Mouse (Mus musculus) cerebellum, postnatal 10 days (tissue): ENCODE results near the gene Gad1.

Experiments
- DNase-seq, 2 experiments: peaks; one replicate each; pipeline ENCODE4 v3.0.0; 2021; ENCODE audit warnings: mixed read lengths in 2 of 2

The Gad1 gene

DNA sequence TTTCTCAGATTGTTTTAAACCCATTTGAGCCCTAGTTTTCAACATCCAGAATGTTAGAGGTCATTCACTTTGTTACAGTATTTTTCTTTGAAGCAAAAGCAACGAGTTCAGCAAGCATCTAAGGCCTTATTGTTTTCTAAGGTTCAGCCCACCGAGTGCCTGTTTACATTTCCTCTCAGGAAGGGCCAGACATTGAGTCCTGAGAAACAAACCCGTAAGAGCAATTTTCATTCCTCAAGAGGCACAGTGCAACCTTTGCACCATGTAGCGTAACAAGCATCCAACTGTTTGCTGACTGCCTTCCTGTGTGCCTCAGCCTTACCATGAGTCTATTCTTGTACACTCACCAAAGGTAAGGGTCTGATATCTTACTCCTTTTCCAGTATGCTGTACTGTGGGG, at the start of gene Gad1:
Gene Gad1, plus strand, starts transcription at position 301 of the 400 bp plus-strand sequence.
- DNase-seq, result no peak

DNA sequence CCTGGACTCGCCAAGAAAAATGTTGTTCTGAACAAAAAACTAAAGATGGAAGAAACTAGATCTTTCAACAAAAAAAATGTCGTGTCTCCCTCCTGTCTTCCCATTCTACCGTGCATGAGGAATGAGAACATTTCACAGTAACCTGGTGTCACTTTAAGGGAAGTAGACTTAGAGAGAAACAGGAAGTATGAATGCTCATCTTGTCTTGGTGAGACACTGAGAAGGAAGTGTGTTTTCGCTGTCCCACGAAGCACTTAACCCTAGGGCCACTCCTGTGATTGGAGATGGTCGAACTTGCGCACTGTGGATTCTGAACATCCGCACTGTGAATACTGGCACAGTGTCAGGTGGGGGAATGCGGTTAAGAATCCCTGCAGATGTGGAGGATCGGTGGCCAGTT, 49.4 kb upstream of the Gad1 start:
- DNase-seq, result no peak

DNA sequence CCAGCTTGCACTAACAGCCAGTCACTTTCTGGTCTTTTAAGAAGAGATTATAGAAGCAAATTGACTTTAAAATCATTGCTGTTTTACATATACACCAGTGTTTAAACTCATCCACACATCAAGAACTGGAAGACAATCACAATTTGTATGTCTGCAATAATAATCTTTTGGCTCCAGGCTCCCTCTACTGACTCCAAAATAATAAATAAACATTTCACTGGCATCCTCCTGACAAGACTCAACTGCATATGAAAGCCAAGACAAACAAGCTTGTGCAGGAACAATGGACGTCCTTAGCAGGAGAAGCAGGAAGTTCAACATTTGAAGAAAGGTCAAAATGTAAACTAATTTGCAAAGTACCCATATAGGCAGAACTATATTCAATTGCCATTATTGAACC, 47.6 kb upstream of the Gad1 start:
- DNase-seq, result no peak

GRCm38 (mm10) chr2:70505896-70506295, 47.0 kb upstream of the Gad1 start:
- DNase-seq, result no peak

DNA sequence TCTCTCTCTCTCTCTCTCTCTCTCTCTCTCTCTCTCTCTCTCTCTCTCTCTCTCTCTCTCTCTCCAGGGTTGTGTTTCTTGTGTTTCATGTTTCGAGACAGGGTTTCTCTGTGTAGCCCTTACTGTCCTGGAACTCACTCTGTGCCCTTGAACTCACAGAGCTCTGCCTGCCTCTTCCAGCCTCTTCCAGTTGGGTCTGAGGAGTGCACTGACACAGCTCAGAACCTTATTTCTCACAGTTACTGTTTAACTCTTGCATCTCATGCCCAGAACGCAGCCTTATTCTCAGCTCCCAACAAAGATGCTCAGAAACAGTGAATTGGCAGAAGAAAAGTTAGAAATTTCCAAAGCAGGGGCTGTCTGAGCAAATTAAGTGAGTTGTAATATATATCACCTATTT, 46.5 kb upstream of the Gad1 start:
- no peak for DNase-seq

DNA sequence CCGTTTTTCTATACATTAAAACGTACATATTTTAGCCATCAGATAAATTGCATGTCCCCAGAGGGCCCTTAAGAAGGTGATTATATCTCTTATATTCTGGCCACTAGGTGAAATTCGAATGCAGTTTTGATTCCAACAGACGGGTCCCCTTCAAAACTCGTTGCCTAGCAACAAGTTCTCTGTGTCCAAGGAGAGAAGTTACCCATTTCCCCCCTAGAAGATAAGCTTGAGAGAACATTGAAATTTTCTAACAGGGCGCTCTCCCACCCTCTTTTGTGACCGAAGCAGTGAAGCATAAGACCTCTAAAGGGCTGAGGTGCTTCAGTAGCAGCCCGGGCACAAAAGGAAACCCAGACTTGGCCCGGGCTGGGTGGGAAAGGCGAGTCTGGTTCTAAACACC, 44.4 kb upstream of the Gad1 start, which contains the start of gene Erich2:
Gene Erich2, plus strand, starts transcription at position 324 of the 400 bp plus-strand sequence.
- no peak for DNase-seq

DNA sequence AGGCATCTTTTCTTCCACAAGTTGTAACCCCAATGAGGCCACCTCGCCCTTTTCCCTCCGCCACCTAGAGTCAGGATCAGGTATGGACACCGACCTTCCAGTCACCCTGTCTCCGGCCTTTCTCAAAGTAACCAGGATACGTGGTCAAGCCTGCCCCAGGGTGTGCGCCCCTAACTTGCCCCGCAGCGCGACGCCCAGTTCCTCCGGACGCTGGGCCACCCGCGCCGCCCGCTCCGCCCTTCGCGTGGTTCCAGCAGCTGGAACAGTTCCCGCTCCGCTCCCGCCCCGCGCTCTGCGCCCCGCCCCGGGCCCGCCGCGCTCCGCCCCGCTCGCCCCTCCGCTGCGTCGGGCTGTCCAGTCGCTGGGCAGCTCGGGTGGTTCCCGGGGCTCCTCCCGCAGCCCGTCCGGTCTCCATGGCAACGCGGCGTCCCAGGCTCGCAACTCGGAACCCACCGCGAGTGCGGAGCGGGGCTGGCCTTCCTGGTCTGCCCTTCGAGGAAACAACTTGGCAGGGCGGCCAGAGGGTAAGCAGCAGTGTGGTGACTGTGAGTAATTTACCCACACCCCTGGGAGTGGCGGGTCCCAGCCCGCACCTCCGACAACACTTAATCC, 43.7 kb upstream of the Gad1 start:
- DNase-seq, result peak; percentile 80 to 91

DNA sequence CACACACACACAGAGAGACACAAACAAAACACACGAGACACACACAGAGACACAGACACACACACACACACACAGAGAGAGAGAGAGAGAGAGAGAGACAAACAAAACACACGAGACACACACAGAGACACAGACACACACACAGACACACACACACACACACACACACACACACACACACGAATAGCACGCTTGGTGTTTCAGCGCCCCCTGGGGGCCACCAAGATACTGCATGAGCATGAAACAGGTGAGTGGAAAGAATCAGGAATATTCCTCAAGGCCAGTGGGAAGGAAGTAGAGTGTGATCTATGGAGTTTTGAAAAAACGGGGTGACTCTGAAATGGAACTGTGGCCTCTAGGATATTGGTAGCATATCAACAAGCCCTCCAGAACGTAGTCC, 14.6 kb upstream of the Gad1 start:
- peak; percentile 77 to 80 for DNase-seq

- DNase-seq, result no peak
Observed at GRCm38 (mm10) chr2:70550671-70551070, 2.2 kb upstream of the Gad1 start.

DNA sequence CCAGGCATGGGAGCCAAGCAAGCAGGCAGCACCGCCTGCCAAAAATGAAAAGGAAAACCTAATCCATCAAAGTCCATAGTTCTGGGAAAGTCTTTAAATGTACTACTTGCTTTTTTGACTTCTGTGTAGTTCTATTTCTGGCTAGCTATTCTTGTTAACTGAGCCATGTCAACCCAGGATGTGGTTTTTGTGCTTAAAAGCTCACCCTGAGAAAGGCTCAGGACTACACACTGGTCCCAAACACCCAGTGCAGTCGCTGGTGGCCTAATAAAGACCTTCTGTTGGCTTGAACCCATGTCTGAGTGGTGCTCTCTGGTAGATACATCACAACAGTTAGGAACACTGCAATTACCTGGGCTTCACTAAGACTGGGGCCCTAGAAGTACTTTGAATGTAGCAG, 1.4 kb upstream of the Gad1 start:
- no peak for DNase-seq

GRCm38 (mm10) chr2:70552067-70552598, 739 bp upstream of the Gad1 start:
- no peak for DNase-seq

DNA sequence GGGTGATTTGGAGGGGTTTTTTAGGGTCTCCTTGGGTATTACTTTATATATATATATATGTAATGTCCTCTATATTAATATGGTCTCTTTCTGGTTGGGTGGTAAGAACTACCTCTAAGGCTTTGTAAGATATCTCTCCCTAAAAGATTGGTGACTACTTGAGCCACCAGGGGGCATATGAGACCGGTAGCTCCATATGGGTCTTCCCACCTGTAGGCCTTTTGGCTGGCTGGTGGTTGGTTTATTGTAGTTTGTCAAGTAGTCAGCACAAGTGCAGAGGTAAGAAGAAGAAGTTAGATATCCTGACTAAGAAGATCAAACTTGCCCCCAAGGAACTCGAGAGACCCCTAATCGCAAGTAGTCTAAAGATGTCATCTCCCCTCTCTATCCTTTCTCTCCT, 954 bp downstream of the Gad1 start:
- no peak for DNase-seq

DNA sequence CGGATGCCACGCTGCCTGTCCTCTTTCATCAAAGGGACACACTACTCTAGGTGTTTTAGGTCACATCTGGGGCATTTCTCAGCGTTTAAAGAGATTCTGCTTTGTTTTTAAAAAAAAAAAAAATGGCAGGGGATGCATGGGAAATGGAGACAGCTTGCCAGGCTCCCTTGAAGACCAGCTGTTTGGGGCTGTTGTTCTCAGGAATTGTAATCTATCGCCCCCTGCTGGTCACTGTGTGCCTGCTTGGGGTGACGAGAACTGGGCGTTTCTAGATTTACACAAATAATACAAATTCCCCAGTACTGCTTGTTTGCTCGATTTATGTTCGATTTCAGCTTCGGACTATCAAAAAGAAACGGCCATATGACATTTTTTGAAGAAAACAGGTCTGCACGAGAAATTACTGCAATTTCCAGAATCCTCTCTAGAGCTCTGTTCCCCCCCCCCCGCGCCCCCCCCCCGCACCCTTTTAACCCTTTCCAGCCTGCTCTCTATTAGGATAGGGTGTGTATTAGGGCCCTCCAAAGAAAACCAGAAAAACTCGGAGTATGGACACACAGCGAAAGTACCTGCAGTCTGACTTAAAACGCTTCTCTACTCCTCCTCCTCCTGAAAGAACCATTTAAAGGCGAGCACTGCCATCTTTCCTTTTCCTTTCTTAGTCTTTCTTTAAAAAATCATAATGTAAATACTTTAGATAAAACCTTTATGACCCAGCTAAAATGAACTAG, 5.4 kb downstream of the Gad1 start:
- peak; percentile 93 to 96 for DNase-seq

GRCm38 (mm10) chr2:70558843-70559451, 6.1 kb downstream of the Gad1 start:
- DNase-seq, result no peak

- DNase-seq, result peak; percentile 45 to 50
Observed at GRCm38 (mm10) chr2:70559520-70559919, 6.6 kb downstream of the Gad1 start.

DNA sequence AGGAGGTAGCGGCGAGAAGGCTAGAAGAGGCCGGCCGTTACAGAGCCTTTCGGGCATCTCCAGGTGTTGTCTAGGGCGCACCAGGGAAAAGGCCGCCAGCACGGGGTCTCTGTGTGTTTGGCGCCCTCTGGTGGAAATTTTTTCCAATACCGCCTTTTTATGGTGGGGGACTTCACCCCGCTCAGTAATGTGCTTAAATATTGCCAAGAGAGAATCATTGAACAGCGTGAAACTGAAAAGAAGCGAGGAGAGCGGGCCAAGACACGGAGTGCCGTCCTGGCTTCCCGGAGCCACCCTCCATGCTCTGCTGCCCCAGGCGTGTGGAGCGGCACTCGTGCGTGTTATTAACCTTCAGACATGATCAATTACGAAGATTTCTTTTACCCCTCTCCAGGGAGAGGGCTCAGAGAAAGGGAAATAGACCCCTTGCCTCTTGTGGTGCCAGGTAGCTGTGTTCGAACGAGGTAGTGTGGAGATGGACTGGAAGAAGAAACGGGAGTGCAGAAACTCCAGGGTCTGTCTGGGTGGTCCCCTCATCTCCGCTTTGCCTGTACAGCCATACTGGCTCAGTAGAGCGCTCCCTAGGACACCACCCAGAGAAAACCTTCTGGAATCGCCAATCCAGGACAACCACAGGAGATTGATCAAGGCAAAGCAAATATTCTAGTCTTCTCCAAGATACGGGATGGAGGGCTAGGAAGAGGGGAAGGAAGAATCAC, 8.4 kb downstream of the Gad1 start:
- peak; percentile 84 to 85 for DNase-seq

- peak; percentile 53 to 56 for DNase-seq
Observed at GRCm38 (mm10) chr2:70562011-70562491, 9.2 kb downstream of the Gad1 start.

DNA sequence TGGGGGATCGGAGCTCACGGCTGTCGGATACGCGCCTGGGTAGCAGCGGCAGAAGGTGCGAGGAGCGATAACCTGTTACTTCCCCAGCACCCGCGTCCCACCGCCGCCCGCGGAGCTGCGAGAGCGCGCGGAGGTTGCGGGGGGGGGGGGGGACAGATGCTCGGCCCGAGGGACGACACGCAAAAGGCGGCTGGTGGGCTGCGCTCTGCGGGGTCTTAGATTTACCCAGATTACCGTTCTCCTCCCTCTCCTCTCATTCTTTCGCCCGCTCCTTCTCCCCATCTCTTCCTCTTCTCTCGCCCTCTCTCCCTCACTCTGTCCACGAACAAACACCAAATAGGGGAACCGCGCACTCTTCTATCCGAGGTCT, 9.7 kb downstream of the Gad1 start:
- no peak for DNase-seq

DNA sequence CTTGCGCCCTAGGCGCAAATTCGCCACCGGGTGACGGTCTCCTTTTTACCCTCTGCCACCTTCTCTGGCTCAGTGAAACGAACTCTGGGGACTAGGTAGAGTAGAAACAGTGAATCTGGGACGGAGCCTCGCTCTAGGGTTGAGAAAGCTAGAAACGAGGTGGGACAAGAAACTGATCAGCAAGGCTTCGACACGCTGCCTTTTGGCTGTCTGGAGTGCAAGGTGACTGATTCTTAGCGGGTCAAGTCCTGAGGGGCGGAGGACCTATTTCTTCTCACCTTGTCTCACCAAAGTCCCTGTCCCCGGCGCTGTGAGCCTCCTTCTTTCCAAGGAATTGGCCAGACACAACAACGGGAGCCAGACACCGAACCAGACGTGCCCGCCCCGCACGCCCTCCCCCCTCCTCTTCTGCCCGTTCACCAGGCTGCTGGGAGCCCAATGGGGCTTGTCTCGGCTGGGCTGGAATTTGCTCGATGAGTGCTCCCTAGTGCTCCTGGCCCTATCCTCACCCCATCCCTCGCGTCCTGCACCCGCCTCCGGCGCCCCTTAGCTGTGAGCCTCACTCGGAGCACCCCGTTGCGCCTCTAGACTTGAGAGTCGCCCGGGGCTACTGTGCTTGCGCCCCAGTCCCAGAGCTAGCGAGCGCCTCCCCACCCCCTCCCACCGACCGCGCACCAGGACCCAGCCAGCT, 10.3 kb downstream of the Gad1 start:
- peak; percentile 32 to 42 for DNase-seq

- peak in 1 of 2 experiments; percentile 28 for DNase-seq
Observed at GRCm38 (mm10) chr2:70563721-70564645, 11.1 kb downstream of the Gad1 start.

- DNase-seq, result peak in 1 of 2 experiments; percentile 26
Observed at GRCm38 (mm10) chr2:70564646-70565315, 11.9 kb downstream of the Gad1 start.
